ENCODE assay signal across 19 mouse cellular contexts in the genomic region with DNA sequence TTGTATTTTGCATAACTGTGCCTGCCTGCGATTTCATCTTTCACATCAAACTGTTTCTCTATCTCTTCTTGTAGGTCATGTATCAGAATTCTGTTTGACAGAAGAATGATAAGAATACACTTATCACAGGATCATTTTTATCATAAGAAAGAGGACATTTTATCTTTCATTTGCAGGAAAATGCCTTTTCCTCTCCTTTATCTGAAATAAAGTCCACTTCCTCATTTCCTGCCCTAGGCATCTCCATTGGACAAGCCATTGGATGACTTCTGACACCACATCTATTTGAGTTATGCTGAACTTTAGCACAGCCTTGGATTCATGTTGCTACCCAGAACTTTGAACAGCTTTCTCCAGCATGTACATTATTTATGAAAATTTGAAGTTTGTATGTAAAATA. TPM values are rescaled to one million over a fixed set of nuclear protein-coding genes. Genes with fewer than 3 reads are reported as not detected.
"Had no signal": no experiment of that assay in that cellular context is flagged by ENCODE, and none has a peak within 500 bp of the region (broad histone marks: within the 10 kb centered on the region; RNA-seq: fewer than 3 reads in every experiment).

No protein-coding gene starts in this region.

- ATAC-seq: midbrain, embryonic 13.5 days; midbrain, embryonic 15.5 days had no signal

- H3K4me1 ChIP-seq: midbrain, embryonic 13.5 days; midbrain, embryonic 15.5 days; neural tube, embryonic 12.5 days had no signal

- H3K9me3 ChIP-seq: megakaryocyte, embryonic 14.5 days; midbrain, embryonic 13.5 days; midbrain, embryonic 15.5 days; neural tube, embryonic 12.5 days had no signal

- H3K4me2 ChIP-seq: lung, embryonic 14.5 days; midbrain, embryonic 11.5 days; midbrain, embryonic 13.5 days; midbrain, embryonic 15.5 days; neural tube, embryonic 12.5 days had no signal

- H3K4me3 ChIP-seq: megakaryocyte, embryonic 14.5 days; midbrain, embryonic 13.5 days; midbrain, embryonic 15.5 days; neural tube, embryonic 12.5 days had no signal

- H3K27me3 ChIP-seq: megakaryocyte, embryonic 14.5 days; midbrain, embryonic 13.5 days; midbrain, embryonic 15.5 days; neural tube, embryonic 12.5 days had no signal

- H3K9ac ChIP-seq: lung, embryonic 14.5 days; midbrain, embryonic 13.5 days; midbrain, embryonic 15.5 days; neural tube, embryonic 12.5 days had no signal

- H3K27ac ChIP-seq: midbrain, embryonic 13.5 days; midbrain, embryonic 15.5 days; neural tube, embryonic 12.5 days had no signal

- H3K36me3 ChIP-seq: midbrain, embryonic 13.5 days; midbrain, embryonic 15.5 days; neural tube, embryonic 12.5 days had no signal

- DNase-seq: lung, adult 18-20 months; lung, embryonic 14.5 days; lung, postnatal 10 days; lung, postnatal 4 days; right cerebral cortex, postnatal 14 days; right cerebral cortex, postnatal 4 days; spleen, adult 18-20 months; thymus, adult 18-20 months; thymus, postnatal 14 days; thymus, postnatal 36 days had no signal

RNA-seq across cellular contexts. Expression of gene Cpa3, which starts 13.0 kb away (rescaled TPM):
- polyA plus RNA-seq: small intestine, adult 2 months had no signal

RNA-seq across cellular contexts. Expression of gene Cpb1, which starts 46.5 kb away (rescaled TPM):
- total RNA-seq: midbrain, postnatal 0 days; monocyte, adult 5-6 weeks; neutrophil, adult 5-6 weeks had no signal
- polyA plus RNA-seq: midbrain, embryonic 11.5 days; neural tube, embryonic 12.5 days had no signal
